Mouse (Mus musculus) midbrain, postnatal 0 days (tissue): ENCODE measurements around the gene Nfib. TPM values are rescaled to one million over a fixed set of nuclear protein-coding genes. Genes with fewer than 3 reads are reported as not detected.

Experiments
- ATAC-seq: fragments of 200-750 bp; cut with Nextera tagmentation; 2 replicates; pipeline ENCODE4 v1.8.0; 2017; ENCODE audit warnings: moderate number of reproducible peaks, mild to moderate bottlenecking, moderate TSS enrichment, moderate library complexity; ENCODE audit not compliant: low FRiP score
- DNase-seq: peaks from one replicate; pipeline ENCODE4 v3.0.0-alpha.2; 2015; ENCODE audit warnings: low spot score
- H3K27ac ChIP-seq: fragments of 300-500 bp; sonication (generic); 2 replicates; pipeline ENCODE4 v1.5.1; 2014; ENCODE audit warnings: low read depth, mild to moderate bottlenecking, low read length, mixed read lengths
- H3K27me3 ChIP-seq: fragments of 300-500 bp; sonication (generic); 2 replicates; pipeline ENCODE4 v1.6.1; 2014; ENCODE audit warnings: low read length, control low read depth, mixed read lengths; ENCODE audit not compliant: insufficient read depth
- H3K36me3 ChIP-seq: fragments of 300-500 bp; sonication (generic); 2 replicates; pipeline ENCODE4 v1.6.1; 2014; ENCODE audit warnings: low read length, control low read depth, mixed read lengths; ENCODE audit not compliant: insufficient read depth
- H3K4me1 ChIP-seq: fragments of 300-500 bp; sonication (generic); 2 replicates; pipeline ENCODE4 v1.6.1; 2014; ENCODE audit warnings: mild to moderate bottlenecking, control low read depth, antibody characterized with exemption, low read length, mixed read lengths; ENCODE audit not compliant: insufficient read depth
- H3K4me2 ChIP-seq: fragments of 300-500 bp; sonication (generic); 2 replicates; pipeline ENCODE4 v1.6.1; 2014; ENCODE audit warnings: low read depth, mild to moderate bottlenecking, low read length, mixed read lengths; ENCODE audit not compliant: poor library complexity, severe bottlenecking
- H3K4me3 ChIP-seq: fragments of 300-500 bp; sonication (generic); 2 replicates; pipeline ENCODE4 v1.5.1; 2014; ENCODE audit warnings: low read depth, mild to moderate bottlenecking, low read length, moderate library complexity
- H3K9ac ChIP-seq: fragments of 300-500 bp; sonication (generic); replicated peaks from 2 replicates; pipeline ENCODE4 v1.6.1; 2014; ENCODE audit warnings: mild to moderate bottlenecking, low read length, moderate library complexity, mixed read lengths; ENCODE audit not compliant: poor library complexity, severe bottlenecking
- H3K9me3 ChIP-seq: fragments of 300-500 bp; sonication (generic); 2 replicates; pipeline ENCODE4 v1.6.1; 2016; ENCODE audit warnings: low read length, control low read depth
- CTCF ChIP-seq: IDR thresholded peaks from 2 replicates; pipeline ENCODE4 v1.5.1; 2016; ENCODE audit warnings: antibody characterized with exemption, mild to moderate bottlenecking
- WGBS: fragments of 180-500 bp; shearing (Covaris S2); extraction: QIAGEN DNeasy Blood & Tissue Kit; methylation state at CpG from one replicate; pipeline ENCODE4 v1.1.7; 2014; 5-methylcytosine and 5-hydroxymethylcytosine counted together
- polyA plus RNA-seq: library from polyadenylated mRNA; unstranded; fragments of >200 nt; fragmentation: Nextera tagmentation; extraction: Ambion mirVana; gene quantifications from 2 replicates; pipeline ENCODE4 v1.2.1, GENCODE M21; 2015
- total RNA-seq: library from RNA; depleted of rRNA; stranded (reverse); fragments of >200 nt; gene quantifications from 2 replicates; pipeline ENCODE4 v1.2.3, GENCODE M21; 2014

The Nfib gene
- total and polyA plus RNA-seq, 2 experiments from 2014 or later, result 27.7 to 62.8 TPM

- Histone ChIP-seq H3K9me3 (no peaks in the 10 kb centered on the region), H3K27me3 (peaks cover 14% of the 10 kb centered on the region)
These were observed 173.6 kb downstream of the Nfib start for GRCm38 (mm10) chr4:82531977-82532376.

GRCm38 (mm10) chr4:82530875-82531353 lies 174.6 kb downstream of the Nfib start:
- Histone ChIP-seq H3K27ac (no peak overlapping the region), H3K27me3 (peaks cover 6% of the 10 kb centered on the region; the same call in 1 of the 2 replicates), H3K9me3 (no peaks in the 10 kb centered on the region), H3K4me3 (no peak overlapping the region), H3K4me1 (no peaks in the 10 kb centered on the region), H3K36me3 (no peaks in the 10 kb centered on the region), H3K4me2 (no peak overlapping the region), H3K9ac (no peak overlapping the region)
- no peak for DNase-seq
- no peak for TF ChIP-seq CTCF
- ATAC-seq, result no peak
- WGBS, result 70% methylated on average over 3 of the region's 3 CpGs

More at GRCm38 (mm10) chr4:82531977-82532376, 173.6 kb downstream of the Nfib start:
- Histone ChIP-seq H3K4me3 (no peak overlapping the region), H3K4me2 (no peak overlapping the region; the same call in 1 of the 2 replicates), H3K27ac (peak overlapping the region; percentile 67; the same call in 1 of the 2 replicates), H3K4me1 (peaks cover 3% of the 10 kb centered on the region; the same call in 1 of the 2 replicates), H3K36me3 (no peaks in the 10 kb centered on the region), H3K9ac (no peak overlapping the region)
- WGBS, result 40% methylated on average over 5 of the region's 5 CpGs
- no peak for TF ChIP-seq CTCF
- ATAC-seq (no peak), DNase-seq (no peak)

GRCm38 (mm10) chr4:82528978-82529377 lies 176.6 kb downstream of the Nfib start:
- Histone ChIP-seq H3K27ac (no peak overlapping the region), H3K27me3 (peaks cover 4% of the 10 kb centered on the region; the same call in 1 of the 2 replicates), H3K36me3 (no peaks in the 10 kb centered on the region), H3K4me1 (no peaks in the 10 kb centered on the region), H3K4me3 (no peak overlapping the region), H3K4me2 (no peak overlapping the region), H3K9me3 (no peaks in the 10 kb centered on the region), H3K9ac (no peak overlapping the region)
- 79% methylated on average over 2 of the region's 2 CpGs for WGBS
- DNase-seq (no peak), ATAC-seq (no peak)
- TF ChIP-seq CTCF, result no peak

- no peak for DNase-seq
- no peak overlapping the region for H3K9ac ChIP-seq
- H3K4me1 ChIP-seq, result no peaks in the 10 kb centered on the region
- H3K4me2 ChIP-seq, result no peak overlapping the region
- no peak for ATAC-seq
- H3K36me3 ChIP-seq, result no peaks in the 10 kb centered on the region
- H3K4me3 ChIP-seq, result no peak overlapping the region
- no peaks in the 10 kb centered on the region for H3K27me3 ChIP-seq
- no peak overlapping the region for H3K27ac ChIP-seq
- 79% methylated on average over 4 of the region's 4 CpGs for WGBS
- no peak for TF ChIP-seq CTCF
- no peaks in the 10 kb centered on the region for H3K9me3 ChIP-seq
These were observed 185.6 kb downstream of the Nfib start for GRCm38 (mm10) chr4:82519935-82520334.

GRCm38 (mm10) chr4:82518132-82518531 lies 187.4 kb downstream of the Nfib start:
- DNase-seq (no peak), ATAC-seq (no peak)
- H3K27me3 ChIP-seq, result no peaks in the 10 kb centered on the region
- H3K9me3 ChIP-seq, result no peaks in the 10 kb centered on the region
- no peak overlapping the region for H3K27ac ChIP-seq
- H3K4me1 ChIP-seq, result no peaks in the 10 kb centered on the region
- no peak overlapping the region for H3K4me2 ChIP-seq
- 63% methylated on average over 1 of the region's 1 CpGs for WGBS
- no peak for TF ChIP-seq CTCF
- H3K9ac ChIP-seq, result no peak overlapping the region
- H3K4me3 ChIP-seq, result no peak overlapping the region
- no peaks in the 10 kb centered on the region for H3K36me3 ChIP-seq

- no peaks in the 10 kb centered on the region for H3K36me3 ChIP-seq
- H3K4me3 ChIP-seq, result no peak overlapping the region
- no peak overlapping the region for H3K4me2 ChIP-seq
- no peaks in the 10 kb centered on the region for H3K9me3 ChIP-seq
- no peak for DNase-seq
- no peak overlapping the region for H3K9ac ChIP-seq
- 86% methylated on average over 7 of the region's 7 CpGs for WGBS
- no peak overlapping the region for H3K27ac ChIP-seq
- TF ChIP-seq CTCF, result no peak
- H3K27me3 ChIP-seq, result no peaks in the 10 kb centered on the region
- no peaks in the 10 kb centered on the region for H3K4me1 ChIP-seq
- ATAC-seq, result no peak
These were observed 188.2 kb downstream of the Nfib start for GRCm38 (mm10) chr4:82517311-82517710.
